Mouse (Mus musculus) embryonic facial prominence, embryonic 12.5 days (tissue): ENCODE measurements around the gene Rgl1. TPM values are rescaled to one million over a fixed set of nuclear protein-coding genes. Genes with fewer than 3 reads are reported as not detected.

Experiments used
- ATAC-seq: fragments of 200-750 bp; cut with Nextera tagmentation; 2 replicates; pipeline ENCODE4 v1.8.0; 2017; ENCODE audit not compliant: insufficient number of reproducible peaks, insufficient read depth, low FRiP score, low TSS enrichment
- H3K27ac ChIP-seq: fragments of 300-500 bp; sonication (generic); 2 replicates; pipeline ENCODE4 v1.5.1; 2016; ENCODE audit warnings: mild to moderate bottlenecking
- H3K27me3 ChIP-seq: fragments of 300-500 bp; sonication (generic); 2 replicates; pipeline ENCODE4 v1.6.1; 2016; ENCODE audit warnings: mild to moderate bottlenecking, moderate library complexity
- H3K36me3 ChIP-seq: fragments of 300-500 bp; sonication (generic); 2 replicates; pipeline ENCODE4 v1.6.1; 2016; ENCODE audit warnings: mild to moderate bottlenecking
- H3K4me1 ChIP-seq: fragments of 300-500 bp; sonication (generic); 2 replicates; pipeline ENCODE4 v1.6.1; 2016
- H3K4me2 ChIP-seq: fragments of 300-500 bp; sonication (generic); replicated peaks from 2 replicates; pipeline ENCODE4 v1.6.1; 2016; ENCODE audit warnings: mild to moderate bottlenecking, moderate library complexity
- H3K4me3 ChIP-seq: fragments of 300-500 bp; sonication (generic); 2 replicates; pipeline ENCODE4 v1.5.1; 2016; ENCODE audit warnings: mild to moderate bottlenecking
- H3K9ac ChIP-seq: fragments of 300-500 bp; sonication (generic); 2 replicates; pipeline ENCODE4 v1.6.1; 2016; ENCODE audit warnings: mild to moderate bottlenecking, moderate library complexity
- H3K9me3 ChIP-seq: fragments of 300-500 bp; sonication (generic); 2 replicates; pipeline ENCODE4 v1.6.1; 2016; ENCODE audit warnings: mild to moderate bottlenecking, moderate library complexity
- WGBS: fragments of 180-500 bp; shearing (Covaris S2); methylation state at CpG from one replicate; pipeline ENCODE4 v1.1.7; 2016; 5-methylcytosine and 5-hydroxymethylcytosine counted together
- polyA plus RNA-seq: library from polyadenylated mRNA; unstranded; fragments of >200 nt; fragmentation: Nextera tagmentation; extraction: Ambion mirVana; gene quantifications from 2 replicates; pipeline ENCODE4 v1.2.1, GENCODE M21; 2016

Gene Rgl1
- polyA plus RNA-seq, 1 experiment from 2014 or later = 27.6 TPM

DNA sequence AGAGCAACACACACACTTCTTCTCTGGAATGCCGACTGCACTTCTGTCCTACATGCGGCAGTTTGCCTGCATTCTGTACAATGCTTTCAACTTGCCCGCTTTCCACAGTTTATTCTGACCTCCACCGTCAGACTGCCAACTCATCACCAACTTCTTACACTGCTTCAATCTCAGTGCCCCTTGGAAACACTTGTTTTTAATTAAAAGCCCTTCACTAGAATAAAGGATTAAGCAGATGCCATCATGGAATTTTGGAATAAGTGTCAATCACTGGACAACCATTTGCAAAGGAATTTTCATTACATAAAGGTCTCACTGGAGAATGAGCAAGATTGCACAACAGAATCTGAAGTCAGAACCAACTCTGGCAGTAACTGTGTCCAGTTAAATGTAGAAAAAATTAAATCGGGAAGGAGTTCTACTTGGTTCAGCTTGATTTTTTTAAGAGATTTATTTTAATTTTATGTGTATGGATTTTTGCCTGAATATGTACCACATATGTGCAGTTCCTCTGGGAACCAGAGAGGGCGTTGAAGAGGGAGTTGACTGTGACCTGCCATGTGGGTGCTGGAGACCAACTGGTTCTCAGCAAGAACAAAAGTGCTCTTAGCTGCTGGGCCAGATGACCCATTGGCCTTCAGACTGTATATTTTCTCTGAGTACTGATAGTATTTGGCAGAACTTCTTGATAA is 84.3 kb downstream of the Rgl1 start:
- WGBS = 62% methylated on average over 6 of the region's 6 CpGs
- H3K4me3 ChIP-seq = no peak overlapping the region
- no peak overlapping the region for H3K9ac ChIP-seq
- peaks cover 20% of the 10 kb centered on the region; the same call in 1 of the 2 replicates for H3K4me1 ChIP-seq
- no peaks in the 10 kb centered on the region for H3K36me3 ChIP-seq
- no peaks in the 10 kb centered on the region for H3K27me3 ChIP-seq
- no peak overlapping the region for H3K27ac ChIP-seq
- H3K4me2 ChIP-seq = no peak overlapping the region
- no peaks in the 10 kb centered on the region for H3K9me3 ChIP-seq
- ATAC-seq = no peak

DNA sequence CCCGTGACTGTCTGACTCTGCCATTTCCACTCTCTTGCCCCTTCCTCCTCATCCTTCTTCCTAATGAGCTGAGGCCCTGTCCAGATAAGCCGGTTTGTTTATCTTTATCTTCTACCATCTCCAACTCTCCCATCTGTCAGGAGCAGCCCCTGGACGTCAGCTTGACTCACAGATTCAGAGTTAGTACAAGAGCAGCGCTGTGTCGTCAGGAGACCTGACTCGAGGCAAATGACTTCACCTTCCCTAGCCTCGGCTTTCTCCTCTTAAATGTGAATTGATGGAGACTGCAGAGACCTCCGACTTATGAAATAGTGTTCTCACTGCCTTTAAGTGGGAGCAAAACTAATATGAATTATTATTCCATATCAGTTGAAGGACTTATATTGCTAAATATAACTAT is 85.0 kb downstream of the Rgl1 start:
- H3K4me2 ChIP-seq = no peak overlapping the region
- H3K4me1 ChIP-seq = peaks cover 20% of the 10 kb centered on the region; the same call in 1 of the 2 replicates
- no peak overlapping the region for H3K27ac ChIP-seq
- no peaks in the 10 kb centered on the region for H3K9me3 ChIP-seq
- H3K27me3 ChIP-seq = no peaks in the 10 kb centered on the region
- H3K36me3 ChIP-seq = no peaks in the 10 kb centered on the region
- H3K9ac ChIP-seq = no peak overlapping the region
- no peak overlapping the region for H3K4me3 ChIP-seq
- ATAC-seq = no peak
- 49% methylated on average over 8 of the region's 8 CpGs for WGBS

DNA sequence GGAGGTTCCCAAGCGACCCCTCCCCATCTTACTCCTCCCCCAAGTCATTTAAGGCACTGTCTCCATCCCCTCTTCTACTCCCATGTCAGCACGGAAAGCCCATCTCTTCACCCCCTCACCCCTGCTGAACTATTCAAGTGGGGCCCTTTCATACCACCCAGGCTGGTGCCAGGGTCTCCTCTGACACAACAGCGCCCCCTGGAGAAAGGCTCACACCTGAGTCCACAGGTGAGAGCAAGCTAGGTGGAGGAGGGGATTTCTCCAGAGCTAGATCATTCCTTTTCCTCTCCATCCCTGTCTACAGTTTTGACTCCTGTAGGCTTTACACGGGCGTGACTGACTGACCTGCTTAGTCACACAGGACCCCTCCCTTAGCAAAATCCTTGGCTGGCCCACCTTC is 87.7 kb downstream of the Rgl1 start:
- Histone ChIP-seq H3K9me3 (no peaks in the 10 kb centered on the region), H3K4me2 (no peak overlapping the region), H3K27me3 (no peaks in the 10 kb centered on the region), H3K9ac (no peak overlapping the region), H3K36me3 (no peaks in the 10 kb centered on the region), H3K4me1 (peaks cover 20% of the 10 kb centered on the region; the same call in 1 of the 2 replicates), H3K4me3 (no peak overlapping the region), H3K27ac (no peak overlapping the region)
- 0 out of 2 replicates have a peak, but pooled peaks have one; percentile 15 for ATAC-seq
- 47% methylated on average over 5 of the region's 5 CpGs for WGBS

GRCm38 (mm10) chr1:152677482-152678211 is 88.5 kb downstream of the Rgl1 start:
- ATAC-seq = no peak
- Histone ChIP-seq H3K4me2 (no peak overlapping the region), H3K36me3 (no peaks in the 10 kb centered on the region), H3K9me3 (no peaks in the 10 kb centered on the region), H3K4me3 (no peak overlapping the region), H3K9ac (no peak overlapping the region), H3K27ac (no peak overlapping the region), H3K27me3 (no peaks in the 10 kb centered on the region), H3K4me1 (peaks cover 18% of the 10 kb centered on the region; the same call in 1 of the 2 replicates)
- WGBS = 73% methylated on average over 12 of the region's 12 CpGs

DNA sequence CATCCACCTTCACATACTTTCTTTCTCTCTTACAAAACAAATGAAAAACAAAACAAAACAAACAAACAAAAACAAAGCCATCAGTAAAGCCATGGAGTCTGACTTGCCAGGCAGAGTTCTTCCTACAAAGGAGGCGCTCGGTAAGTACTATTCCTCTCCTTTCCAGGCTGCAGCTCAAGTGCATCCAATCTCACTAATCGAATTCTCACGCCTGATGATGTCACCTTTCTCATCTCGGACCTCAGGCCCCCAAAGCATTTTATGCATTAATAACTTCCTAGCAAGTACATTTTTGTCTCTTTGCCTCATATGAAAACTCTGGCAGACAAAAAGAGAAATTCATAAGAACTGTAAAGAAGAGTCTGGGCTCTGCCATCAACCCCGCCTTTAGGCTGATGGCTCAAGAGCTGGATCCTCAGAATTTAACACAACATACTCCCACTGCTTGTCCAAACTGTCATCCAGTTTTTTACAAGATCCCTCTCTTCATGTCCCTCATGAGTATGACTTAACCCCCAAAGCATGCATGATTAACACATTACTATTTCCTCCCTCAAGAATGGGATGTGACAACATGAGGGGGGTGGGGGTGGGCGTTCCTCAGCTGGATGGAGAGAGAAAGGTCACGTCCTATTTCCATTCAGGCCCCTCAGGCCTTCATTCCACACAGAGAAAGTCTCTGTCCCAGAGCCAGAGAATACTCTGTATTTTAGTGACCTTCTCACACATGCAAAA is 96.5 kb downstream of the Rgl1 start:
- Histone ChIP-seq H3K4me1 (no peaks in the 10 kb centered on the region), H3K36me3 (no peaks in the 10 kb centered on the region), H3K9ac (no peak overlapping the region), H3K9me3 (no peaks in the 10 kb centered on the region), H3K4me2 (no peak overlapping the region), H3K27me3 (no peaks in the 10 kb centered on the region), H3K4me3 (no peak overlapping the region), H3K27ac (0 out of 2 replicates have a peak overlapping the region, but pooled peaks have one; percentile 25)
- 41% methylated on average over 8 of the region's 8 CpGs for WGBS
- ATAC-seq = no peak

- Histone ChIP-seq H3K9me3 (no peaks in the 10 kb centered on the region), H3K36me3 (no peaks in the 10 kb centered on the region), H3K4me2 (no peak overlapping the region), H3K27me3 (no peaks in the 10 kb centered on the region), H3K27ac (no peak overlapping the region), H3K4me1 (no peaks in the 10 kb centered on the region), H3K4me3 (no peak overlapping the region), H3K9ac (no peak overlapping the region)
- WGBS = 86% methylated on average over 7 of the region's 7 CpGs
- no peak; the same call in 1 of the 2 replicates for ATAC-seq
Measured at GRCm38 (mm10) chr1:152660436-152660835, 105.7 kb downstream of the Rgl1 start.

GRCm38 (mm10) chr1:152659961-152660360 is 106.2 kb downstream of the Rgl1 start:
- Histone ChIP-seq H3K9ac (no peak overlapping the region), H3K27ac (no peak overlapping the region), H3K4me3 (no peak overlapping the region), H3K27me3 (no peaks in the 10 kb centered on the region), H3K4me1 (no peaks in the 10 kb centered on the region), H3K9me3 (no peaks in the 10 kb centered on the region), H3K4me2 (no peak overlapping the region), H3K36me3 (no peaks in the 10 kb centered on the region)
- no peak for ATAC-seq
- WGBS = 94% methylated on average over 4 of the region's 4 CpGs

- 80% methylated on average over 6 of the region's 6 CpGs for WGBS
- no peak for ATAC-seq
- no peaks in the 10 kb centered on the region for H3K27me3 ChIP-seq
Measured at GRCm38 (mm10) chr1:152656601-152657000, 109.5 kb downstream of the Rgl1 start.

DNA sequence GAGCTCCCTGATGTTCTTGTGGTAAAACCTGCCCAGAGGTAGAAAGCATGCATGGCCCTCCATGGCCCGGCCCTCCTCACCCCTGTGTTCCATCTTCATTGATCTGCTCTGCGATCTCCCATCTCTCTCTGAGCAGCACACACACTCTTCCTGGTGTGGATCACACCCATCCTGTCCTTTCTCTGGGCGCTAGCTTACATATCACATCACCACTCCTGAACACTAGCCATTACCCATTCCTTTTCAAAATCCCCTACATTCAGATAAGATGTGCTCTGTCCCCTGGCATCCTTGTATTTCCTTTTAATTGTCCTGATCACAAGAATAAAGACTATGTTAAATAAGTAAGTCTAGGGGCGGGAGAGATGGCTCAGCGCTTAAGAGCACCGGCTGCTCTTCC is 111.3 kb downstream of the Rgl1 start:
- WGBS = 93% methylated on average over 6 of the region's 6 CpGs

More at GRCm38 (mm10) chr1:152656601-152657000, 109.5 kb downstream of the Rgl1 start:
- Histone ChIP-seq H3K27ac (no peak overlapping the region), H3K9ac (no peak overlapping the region), H3K9me3 (no peaks in the 10 kb centered on the region), H3K4me2 (no peak overlapping the region), H3K4me3 (no peak overlapping the region), H3K4me1 (no peaks in the 10 kb centered on the region), H3K36me3 (no peaks in the 10 kb centered on the region)

GRCm38 (mm10) chr1:152651495-152651874 is 114.7 kb downstream of the Rgl1 start:
- no peaks in the 10 kb centered on the region for H3K9me3 ChIP-seq

More for the DNA sequence above, 111.3 kb downstream of the Rgl1 start:
- Histone ChIP-seq H3K27ac (no peak overlapping the region), H3K4me2 (no peak overlapping the region), H3K27me3 (no peaks in the 10 kb centered on the region), H3K9me3 (no peaks in the 10 kb centered on the region), H3K4me3 (no peak overlapping the region), H3K9ac (no peak overlapping the region), H3K4me1 (no peaks in the 10 kb centered on the region), H3K36me3 (no peaks in the 10 kb centered on the region)
- ATAC-seq = no peak

DNA sequence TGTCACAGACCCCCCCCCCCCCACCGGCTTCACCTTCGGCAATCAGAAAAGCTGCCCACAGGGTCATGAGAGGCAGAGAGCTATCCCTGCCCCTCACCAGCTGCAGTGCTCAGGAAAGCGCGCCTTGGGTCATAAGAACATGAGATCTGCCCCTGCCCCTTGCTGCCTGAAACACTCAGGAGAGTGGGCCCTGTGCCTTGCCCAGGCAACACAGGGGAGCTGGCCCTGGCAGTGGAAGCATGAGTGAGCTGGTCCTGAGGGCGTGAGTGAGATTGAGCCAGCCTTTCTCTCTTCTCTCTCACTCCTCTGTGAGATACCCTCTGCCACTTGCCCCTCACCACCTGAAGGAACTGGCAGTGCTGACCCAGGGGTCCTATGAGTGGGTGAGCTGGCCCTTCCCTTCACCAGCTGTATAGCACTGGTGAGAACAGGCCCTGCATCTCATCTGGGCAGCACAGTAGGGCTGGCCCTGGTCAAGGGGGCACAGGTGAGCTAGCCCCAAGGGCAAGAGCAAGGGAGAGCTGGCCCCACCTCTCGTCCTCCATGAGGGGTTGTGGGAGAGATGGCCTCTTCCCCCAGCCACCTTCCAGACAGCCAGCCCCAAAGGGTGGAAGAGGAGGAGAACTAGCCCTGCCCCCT is 115.2 kb downstream of the Rgl1 start:
- WGBS = 90% methylated on average over 6 of the region's 6 CpGs
- Histone ChIP-seq H3K9ac (no peak overlapping the region), H3K4me2 (no peak overlapping the region), H3K27ac (no peak overlapping the region), H3K9me3 (no peaks in the 10 kb centered on the region), H3K27me3 (no peaks in the 10 kb centered on the region), H3K4me1 (no peaks in the 10 kb centered on the region), H3K36me3 (no peaks in the 10 kb centered on the region), H3K4me3 (no peak overlapping the region)
- no peak for ATAC-seq

More at GRCm38 (mm10) chr1:152651495-152651874, 114.7 kb downstream of the Rgl1 start:
- no peak overlapping the region for H3K4me3 ChIP-seq
- H3K36me3 ChIP-seq = no peaks in the 10 kb centered on the region
- H3K4me1 ChIP-seq = no peaks in the 10 kb centered on the region
- H3K27me3 ChIP-seq = no peaks in the 10 kb centered on the region
- H3K27ac ChIP-seq = no peak overlapping the region
- 86% methylated on average over 1 of the region's 1 CpGs for WGBS
- no peak overlapping the region for H3K9ac ChIP-seq
- no peak for ATAC-seq
- no peak overlapping the region for H3K4me2 ChIP-seq
